Mouse (Mus musculus) yolk sac, embryonic 10.5 days (tissue): Measurements from ENCODE around the gene Extl1.
"Not testable (repeated sequence)": the region's sequence is repeated elsewhere in the genome, so short reads cannot be mapped to it uniquely, and the experiment has no call there.

Source experiments
- DNase-seq: peaks from one replicate; pipeline ENCODE4 v3.0.0-alpha.2; 2017; ENCODE audit warnings: low spot score

Extl1 gene

GRCm38 (mm10) chr4:134383750-134384149 is at the start of gene Extl1:
Gene Extl1, minus strand, starts transcription at chr4:134383850.
- not testable (repeated sequence) for DNase-seq

DNA sequence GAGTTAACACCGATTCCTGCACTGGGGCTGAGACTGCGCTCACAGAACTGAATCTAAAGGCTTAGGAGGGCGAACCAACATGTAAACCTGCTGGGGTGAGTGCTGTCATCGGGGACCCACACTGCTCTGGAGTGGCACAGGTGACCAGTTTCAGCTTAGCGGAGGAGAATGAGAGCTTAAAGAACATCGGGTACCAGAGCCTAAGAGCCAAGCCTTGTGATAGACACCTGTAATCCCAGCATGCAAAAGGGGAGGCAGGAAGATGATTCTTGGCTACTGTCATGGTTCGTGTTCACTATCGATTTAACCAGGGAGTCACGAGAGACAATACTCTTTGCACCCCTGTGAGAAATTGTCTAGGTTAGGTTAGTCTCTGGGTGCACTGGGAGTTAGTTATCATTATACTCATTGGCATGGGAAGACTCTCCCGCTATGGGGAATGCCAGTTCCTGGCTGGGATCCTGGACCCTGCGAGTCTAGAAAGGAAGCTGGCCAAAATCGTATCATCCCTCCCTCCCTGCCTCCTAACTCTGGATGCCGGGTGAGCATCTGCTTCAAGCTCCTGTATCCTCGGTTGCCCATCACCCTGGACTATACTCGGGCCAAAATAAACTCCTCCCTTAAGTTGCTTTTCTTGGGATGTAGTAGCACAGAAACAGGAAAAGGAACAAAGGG is 49.2 kb upstream of the Extl1 start:
- DNase-seq = no peak

DNA sequence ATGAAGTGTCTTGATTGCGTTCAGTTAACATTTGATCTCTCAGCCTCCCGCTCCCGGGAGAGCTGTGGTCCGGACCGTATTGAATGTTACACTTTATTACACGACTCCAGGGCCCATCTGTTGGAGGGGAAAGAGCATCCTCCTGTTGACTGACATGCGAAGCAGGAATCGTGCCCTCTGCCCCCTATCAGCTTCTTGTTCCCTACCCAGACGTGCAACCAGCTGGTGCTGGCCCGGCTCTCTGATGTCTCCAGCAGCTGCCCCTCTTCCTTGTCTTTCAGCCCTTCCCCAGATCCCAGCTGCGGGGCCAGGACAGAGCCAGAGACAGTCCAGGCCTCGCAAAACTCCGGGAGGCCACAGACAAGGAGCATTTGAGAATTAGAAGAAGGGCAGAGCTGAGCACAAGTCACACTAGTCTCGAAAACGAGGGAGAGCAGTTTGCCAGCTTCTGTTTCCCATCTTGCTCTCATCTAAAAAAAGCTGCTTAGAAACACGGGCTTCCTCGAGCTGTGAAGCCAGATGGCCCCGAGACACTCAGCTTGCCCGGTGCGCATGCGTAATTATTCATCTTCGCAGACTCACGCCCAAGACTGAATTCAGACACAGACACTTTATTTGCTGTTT is 46.8 kb upstream of the Extl1 start:
- peak; percentile 21 for DNase-seq

DNA sequence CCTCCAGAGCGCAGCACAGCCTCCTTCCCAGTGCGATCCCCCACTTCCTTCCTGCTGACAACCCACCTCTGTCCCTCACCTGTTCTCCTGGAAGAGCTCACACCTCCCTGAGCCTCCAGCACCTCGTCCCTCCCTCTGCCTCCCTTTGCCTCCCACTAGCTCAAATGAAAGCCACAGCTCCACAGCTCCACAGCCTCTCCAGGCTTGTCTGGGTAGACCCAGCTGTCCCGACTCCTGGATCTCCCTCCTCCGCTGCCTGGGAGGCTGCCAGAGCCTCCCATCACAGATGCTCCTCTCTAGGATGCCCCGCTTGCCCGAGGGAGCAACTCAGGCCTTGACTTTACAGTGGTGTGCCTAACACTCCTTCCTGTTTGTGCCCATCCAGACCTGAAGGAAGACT is 41.4 kb upstream of the Extl1 start:
- DNase-seq = no peak

GRCm38 (mm10) chr4:134423949-134424348 is 40.3 kb upstream of the Extl1 start:
- DNase-seq = no peak

DNA sequence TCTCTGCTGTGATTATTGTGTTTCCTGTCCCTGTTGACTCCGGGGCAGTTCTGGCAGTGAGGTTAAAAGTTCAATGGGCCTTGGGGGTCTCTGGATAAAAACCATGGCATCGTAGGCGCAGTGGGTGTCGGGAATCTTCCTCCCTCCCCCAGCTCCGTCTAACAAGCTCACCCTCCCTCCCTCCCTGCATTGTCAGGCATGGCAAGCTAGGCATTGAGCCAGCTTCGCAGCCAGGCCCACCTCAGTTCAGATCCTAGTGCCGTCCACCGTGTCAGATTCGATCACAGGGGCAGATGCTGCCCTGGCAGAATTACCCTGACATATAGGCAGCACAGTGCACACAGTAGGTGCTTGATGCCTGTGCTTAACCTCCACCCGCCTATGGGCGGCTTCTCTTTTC is 38.3 kb upstream of the Extl1 start:
- DNase-seq = no peak

DNA sequence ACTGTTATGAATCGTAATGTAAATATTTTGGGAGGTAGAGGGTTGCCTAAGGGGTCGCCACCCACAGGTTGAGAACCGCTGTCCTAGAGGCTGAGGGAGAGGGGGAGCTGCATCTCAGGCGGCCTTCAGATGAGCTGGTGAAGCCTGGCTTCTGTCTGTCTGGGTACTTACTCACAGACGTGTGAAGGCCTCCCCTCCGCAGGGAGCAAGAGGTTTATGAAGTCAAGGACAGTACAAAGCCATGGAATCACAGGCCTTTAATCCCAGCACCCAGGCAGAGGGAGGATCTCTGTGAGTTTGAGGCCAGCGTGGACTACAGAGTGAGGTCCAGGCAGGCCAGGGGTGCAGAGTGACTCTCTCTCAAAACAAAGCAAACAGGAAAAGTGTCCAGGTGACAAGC is 33.5 kb upstream of the Extl1 start:
- no peak for DNase-seq

DNA sequence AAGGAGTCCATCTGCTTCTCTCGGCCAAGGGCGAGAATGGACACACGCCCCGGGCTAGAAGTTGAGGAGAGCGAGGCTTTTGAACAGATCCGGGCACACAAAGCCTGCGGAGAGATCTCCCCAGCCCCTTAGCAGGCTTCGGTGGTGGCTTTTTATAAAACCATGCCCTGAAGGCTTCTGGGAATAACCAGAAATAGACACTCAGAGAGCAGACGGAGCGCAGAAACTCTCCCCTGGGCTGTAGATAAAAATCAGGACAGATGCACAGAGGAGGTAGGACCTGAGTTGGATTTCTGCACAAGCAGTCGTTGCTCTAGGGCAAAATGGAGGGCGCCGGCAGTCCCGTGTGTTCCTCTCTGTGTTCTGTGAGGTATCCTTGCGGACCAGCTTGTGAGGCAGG is 33.0 kb upstream of the Extl1 start:
- DNase-seq = no peak

DNA sequence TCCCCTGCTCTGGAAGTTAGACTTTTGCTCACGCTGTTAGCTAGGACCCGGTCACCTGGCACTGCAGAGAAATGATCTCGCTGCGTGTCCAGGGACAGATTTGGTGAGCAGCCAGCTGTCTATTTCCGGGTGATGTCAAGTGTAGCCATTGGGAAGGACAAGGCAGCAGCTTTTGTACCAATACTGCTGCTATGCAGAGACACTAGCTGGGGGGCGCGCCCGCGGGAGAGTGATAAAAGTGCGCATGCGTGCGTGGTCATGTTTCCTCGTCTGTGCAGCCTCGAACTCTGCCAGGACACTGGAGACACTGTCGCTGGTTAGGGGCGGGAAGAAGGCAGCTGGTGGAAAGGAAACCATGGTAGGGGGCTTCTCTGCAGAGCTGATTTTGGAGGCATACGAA is 32.5 kb upstream of the Extl1 start:
- no peak for DNase-seq

- DNase-seq = no peak
These were observed 25.6 kb upstream of the Extl1 start for GRCm38 (mm10) chr4:134409286-134409685.

- DNase-seq = no peak
These were observed 20.1 kb upstream of the Extl1 start for GRCm38 (mm10) chr4:134403721-134404120.

GRCm38 (mm10) chr4:134402571-134403262 is 19.1 kb upstream of the Extl1 start:
- DNase-seq = no peak

DNA sequence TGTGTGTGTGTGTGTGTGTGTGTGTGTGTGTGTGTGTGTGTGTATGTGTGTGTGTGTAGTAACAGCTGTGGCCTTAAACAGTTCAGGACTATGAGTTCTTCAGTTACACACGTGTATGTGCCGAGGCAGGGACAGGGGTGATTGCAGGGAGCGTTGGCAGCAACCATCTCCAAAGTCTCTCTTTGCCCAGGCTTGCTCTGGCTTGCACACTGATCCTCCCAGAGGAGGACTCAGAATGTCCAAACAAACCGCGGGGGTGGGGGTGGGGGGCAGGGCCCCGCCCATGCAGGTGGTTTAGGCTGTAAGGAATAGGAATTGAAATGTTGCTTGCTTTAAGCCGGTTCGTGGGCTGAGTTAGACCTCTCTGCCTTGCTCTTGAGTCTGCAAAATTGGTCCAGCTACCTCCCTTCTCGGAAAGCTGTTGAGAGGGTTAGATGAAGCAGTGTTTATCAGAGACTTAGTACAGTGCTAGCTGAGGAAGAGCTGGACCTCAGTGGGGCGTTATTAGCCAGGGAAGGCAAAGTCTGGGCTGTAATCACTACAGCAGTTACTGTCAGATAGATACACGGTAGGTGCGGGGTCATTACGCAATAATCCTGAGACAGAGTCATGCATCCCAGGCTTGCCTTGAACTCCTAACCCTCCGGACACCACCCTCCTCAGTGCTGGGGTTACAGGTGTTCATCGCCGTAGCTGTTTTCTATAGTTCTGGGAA is 18.4 kb upstream of the Extl1 start:
- no peak for DNase-seq

DNA sequence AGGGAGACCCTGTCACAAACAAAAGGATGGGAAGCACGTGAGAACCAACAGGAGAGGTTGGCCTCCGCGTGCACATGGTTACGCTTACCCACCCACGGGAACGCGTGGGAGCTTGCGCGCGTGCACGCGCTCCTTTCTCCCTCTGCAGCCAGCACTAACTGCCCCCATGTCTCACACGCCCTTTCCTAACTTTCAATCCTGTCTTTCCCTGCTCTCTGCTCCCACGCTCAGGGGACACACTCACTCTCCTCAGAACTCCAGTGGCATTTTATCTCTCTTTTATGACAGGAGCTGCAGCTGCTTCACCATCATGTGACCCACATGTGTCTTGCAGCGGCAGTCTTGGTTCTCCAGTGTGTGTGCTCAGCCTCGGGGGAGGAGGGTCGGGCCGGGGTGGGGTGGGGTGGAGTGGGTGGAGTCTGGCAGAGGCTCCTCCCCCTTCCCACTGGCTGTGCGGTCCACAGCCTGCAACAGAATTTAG is 17.6 kb upstream of the Extl1 start:
- DNase-seq = peak; percentile 83

GRCm38 (mm10) chr4:134400206-134400605 is 16.6 kb upstream of the Extl1 start:
- DNase-seq = no peak

GRCm38 (mm10) chr4:134397732-134398131 is 14.1 kb upstream of the Extl1 start:
- DNase-seq = no peak

GRCm38 (mm10) chr4:134397121-134397520 is 13.5 kb upstream of the Extl1 start:
- peak; percentile 89 for DNase-seq

DNA sequence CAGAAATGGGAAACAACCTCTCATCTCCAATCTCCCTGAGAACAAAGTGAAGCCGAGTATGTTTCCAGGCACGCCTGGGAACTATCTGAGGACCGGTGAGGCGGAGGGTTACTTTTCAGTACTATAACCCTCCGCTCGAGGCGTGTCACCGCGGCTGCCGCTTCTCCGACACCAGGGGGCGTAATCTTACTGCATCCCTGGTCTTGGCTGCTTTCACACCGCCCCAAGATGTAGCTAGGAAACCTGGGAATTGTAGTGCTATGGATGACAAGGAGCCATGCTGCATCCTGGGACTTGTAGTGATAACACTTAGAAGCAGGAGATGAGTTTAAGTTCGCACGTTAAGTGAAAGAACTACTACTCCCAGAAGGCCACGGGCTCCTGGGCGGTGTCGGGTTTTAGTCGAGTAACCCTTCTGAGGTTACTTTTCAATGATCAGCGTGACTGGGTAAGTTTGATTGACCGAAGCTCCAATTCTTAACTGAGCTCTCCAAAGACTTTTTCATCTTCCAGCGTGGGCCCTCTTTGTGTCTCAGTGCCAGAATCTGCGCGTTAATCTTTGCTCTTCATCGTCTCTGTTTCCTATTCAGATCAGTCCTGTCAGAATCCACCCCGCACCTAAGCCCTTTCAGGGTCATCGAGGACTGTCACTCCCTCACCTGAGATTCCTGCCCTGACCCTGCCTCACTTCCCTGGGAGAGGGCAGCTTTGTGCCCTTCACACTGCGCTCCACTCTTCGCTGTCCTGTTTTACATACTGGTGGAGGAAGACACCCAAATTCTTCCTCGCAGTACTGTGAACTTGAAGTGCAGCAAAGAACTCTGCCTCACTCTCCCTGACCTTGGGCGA is 12.6 kb upstream of the Extl1 start, which contains the start of gene Pafah2:
Gene Pafah2 (plus strand): TSS at position 344 of the 849 bp plus-strand sequence.
- peak; percentile 93 for DNase-seq

- no peak for DNase-seq
These were observed 11.5 kb upstream of the Extl1 start for GRCm38 (mm10) chr4:134395142-134395541.

- no peak for DNase-seq
These were observed 9.4 kb upstream of the Extl1 start for GRCm38 (mm10) chr4:134393026-134393425.

DNA sequence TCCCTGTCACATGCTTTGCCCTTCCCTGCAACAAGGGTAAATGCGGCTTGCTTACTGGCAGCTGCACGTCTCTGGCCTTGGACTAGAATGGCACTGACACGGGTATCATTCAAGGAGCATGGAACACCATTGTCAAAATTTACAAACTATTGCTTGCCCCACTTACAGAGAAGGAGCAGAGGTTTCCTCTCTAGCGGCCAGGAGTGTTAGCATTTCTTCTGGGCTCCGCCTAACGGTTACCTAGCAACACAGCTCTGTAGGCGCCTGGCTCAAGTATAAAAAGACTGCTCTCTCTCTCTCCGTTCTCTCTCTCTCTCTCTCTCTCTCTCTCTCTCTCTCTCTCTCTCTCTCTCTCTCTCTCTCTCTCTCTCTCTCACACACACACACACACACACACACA is 8.9 kb upstream of the Extl1 start:
- DNase-seq = no peak

DNA sequence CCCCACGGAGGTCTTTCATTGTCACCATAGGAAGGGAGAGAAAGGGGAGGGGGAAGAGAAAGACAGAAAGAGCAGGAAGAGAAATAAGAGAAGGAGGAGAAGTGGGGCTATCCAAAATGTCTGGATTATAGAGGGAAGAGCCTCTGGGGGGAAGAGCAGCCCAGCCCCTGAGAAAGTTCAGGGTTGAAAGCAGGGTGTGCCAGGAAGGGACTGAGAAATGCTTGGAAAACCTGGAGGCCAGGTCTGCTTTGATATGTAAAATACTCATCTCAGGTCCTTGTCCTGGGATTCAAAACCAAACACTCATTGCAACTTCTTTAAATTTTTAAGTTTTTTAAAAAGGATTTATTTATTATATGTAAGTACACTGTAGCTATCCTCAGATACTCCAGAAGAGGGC is 8.0 kb upstream of the Extl1 start:
- no peak for DNase-seq
